Mouse (Mus musculus) megakaryocyte, embryonic 14.5 days (primary cell): ENCODE data around the gene Olfr726. TPM values are rescaled to one million over a fixed set of nuclear protein-coding genes. Genes with fewer than 3 reads are reported as not detected.

Source experiments
- H3K27me3 ChIP-seq: replicated peaks from 2 replicates; pipeline ENCODE3; 2012; ENCODE audit warnings: inconsistent platforms
- H3K36me3 ChIP-seq: replicated peaks from 2 replicates; pipeline ENCODE3; 2012; ENCODE audit warnings: low read length, inconsistent platforms, mixed read lengths
- H3K4me1 ChIP-seq: 2 replicates; pipeline ENCODE4 v1.6.1; 2012; ENCODE audit warnings: inconsistent platforms
- H3K4me3 ChIP-seq: replicated peaks from 2 replicates; pipeline ENCODE3; 2012; ENCODE audit warnings: moderate library complexity, mild to moderate bottlenecking, inconsistent platforms
- H3K9me3 ChIP-seq: 2 replicates; pipeline ENCODE4 v1.6.1; 2012; ENCODE audit warnings: inconsistent platforms
- FLI1 ChIP-seq: IDR thresholded peaks from 2 replicates; pipeline ENCODE4 v1.6.1; 2012; ENCODE audit warnings: low read length, inconsistent platforms, mixed read lengths
- GATA1 ChIP-seq: IDR thresholded peaks from 3 replicates; pipeline ENCODE4 v1.6.1; 2012; ENCODE audit warnings: mixed read lengths, low read length, inconsistent platforms, borderline replicate concordance
- polyA plus RNA-seq: library from polyadenylated mRNA; stranded (reverse); fragments of >175 nt; gene quantifications from 2 replicates; pipeline ENCODE4 v1.2.3, GENCODE M21; 2012; ENCODE audit warnings: low replicate concordance; ENCODE audit not compliant: insufficient read depth

Gene Olfr726
- not detected in 2 replicates for polyA plus RNA-seq

DNA sequence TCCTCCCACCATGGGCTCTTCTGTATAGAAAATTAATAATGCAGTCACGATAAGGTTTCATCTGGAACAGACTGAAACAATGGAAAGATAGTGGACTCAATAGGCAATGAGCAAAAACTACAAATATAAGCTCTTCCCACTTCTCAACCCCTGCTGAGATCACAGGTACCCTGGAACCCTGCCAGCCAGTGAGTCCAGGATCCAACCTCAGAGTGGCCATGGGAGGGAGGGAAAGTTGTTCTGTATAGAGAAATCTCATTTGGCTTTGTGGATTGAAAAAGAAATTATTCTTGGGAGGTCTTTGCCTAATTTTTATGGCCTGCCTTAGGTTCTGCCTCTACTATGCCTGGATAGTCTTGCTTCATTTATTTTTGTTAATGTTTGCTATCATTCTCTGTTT is at the start of gene Olfr726:
Olfr726 (minus strand) TSS at position 101 of the 400 bp plus-strand sequence.
- Histone ChIP-seq H3K4me1 (no peaks in the 10 kb centered on the region), H3K9me3 (no peaks in the 10 kb centered on the region), H3K36me3 (no peaks in the 10 kb centered on the region), H3K27me3 (no peaks in the 10 kb centered on the region), H3K4me3 (no peak within 1 kb of the TSS)
- TF ChIP-seq GATA1 (no peak), FLI1 (no peak)

GRCm38 (mm10) chr14:50122886-50123285 is 32.1 kb upstream of the Olfr726 start, which contains the start of gene Olfr727:
Olfr727 (plus strand) TSS chr14:50123186.
- H3K9me3 ChIP-seq = no peaks in the 10 kb centered on the region
- TF ChIP-seq FLI1 = no peak
- no peak for TF ChIP-seq GATA1
- no peak within 1 kb of the TSS for H3K4me3 ChIP-seq
- no peaks in the 10 kb centered on the region for H3K4me1 ChIP-seq
- H3K36me3 ChIP-seq = no peaks in the 10 kb centered on the region
- no peaks in the 10 kb centered on the region for H3K27me3 ChIP-seq

DNA sequence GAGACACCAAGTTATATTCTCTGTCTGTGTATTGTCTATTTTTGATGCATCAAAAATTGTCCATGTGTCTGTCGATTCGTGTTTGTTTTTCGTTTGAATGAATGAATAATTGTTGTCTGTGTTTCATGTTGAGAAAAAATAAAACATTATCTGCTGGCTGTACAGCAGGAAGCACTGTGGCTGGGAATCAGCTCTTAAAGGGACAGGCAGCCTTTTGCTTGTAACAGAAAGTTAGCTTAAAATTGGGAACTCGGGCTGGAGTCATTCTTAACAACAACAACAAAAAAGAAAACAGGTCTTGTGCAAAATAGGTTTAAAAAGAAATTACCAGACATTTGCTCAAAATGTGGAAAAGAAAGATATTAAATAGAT is 28.0 kb downstream of the Olfr726 start:
- TF ChIP-seq FLI1 (no peak), GATA1 (no peak)
- no peaks in the 10 kb centered on the region for H3K9me3 ChIP-seq
- no peaks in the 10 kb centered on the region for H3K36me3 ChIP-seq
- H3K4me1 ChIP-seq = peaks cover 15% of the 10 kb centered on the region; the same call in 1 of the 2 replicates
- H3K27me3 ChIP-seq = peaks cover 2% of the 10 kb centered on the region
- peak overlapping the region; percentile 93 for H3K4me3 ChIP-seq

GRCm38 (mm10) chr14:50061955-50062732 is 28.6 kb downstream of the Olfr726 start:
- TF ChIP-seq GATA1 = no peak
- no peaks in the 10 kb centered on the region for H3K9me3 ChIP-seq
- peaks cover 15% of the 10 kb centered on the region; the same call in 1 of the 2 replicates for H3K4me1 ChIP-seq
- H3K36me3 ChIP-seq = no peaks in the 10 kb centered on the region
- H3K27me3 ChIP-seq = peaks cover 2% of the 10 kb centered on the region
- H3K4me3 ChIP-seq = peak overlapping the region; percentile 93

DNA sequence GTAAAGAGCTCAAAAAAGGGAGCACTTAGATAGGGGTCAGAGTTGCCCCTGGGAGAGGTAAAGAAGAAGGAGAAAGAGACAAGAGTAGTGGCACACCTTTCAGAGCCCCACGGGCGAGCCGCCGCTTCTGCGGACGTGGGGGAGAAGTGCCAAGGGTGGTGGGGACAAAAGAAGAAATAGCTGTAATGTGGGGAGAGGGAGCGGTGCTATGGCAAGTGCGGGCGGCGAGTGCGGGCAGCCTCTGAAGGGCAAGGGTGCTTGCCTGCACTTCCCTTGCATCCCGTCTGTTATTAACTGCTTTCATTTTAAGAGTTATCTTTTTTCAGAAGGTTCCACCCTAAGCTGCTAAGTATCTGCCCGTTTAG is 29.2 kb downstream of the Olfr726 start:
- TF ChIP-seq FLI1 (no peak), GATA1 (no peak)
- peak overlapping the region; percentile 93 for H3K4me3 ChIP-seq

GRCm38 (mm10) chr14:50061179-50061578 is 29.6 kb downstream of the Olfr726 start:
- no peaks in the 10 kb centered on the region for H3K9me3 ChIP-seq
- TF ChIP-seq FLI1 = no peak
- TF ChIP-seq GATA1 = no peak
- peaks cover 15% of the 10 kb centered on the region; the same call in 1 of the 2 replicates for H3K4me1 ChIP-seq
- no peaks in the 10 kb centered on the region for H3K36me3 ChIP-seq
- H3K27me3 ChIP-seq = peaks cover 2% of the 10 kb centered on the region
- H3K4me3 ChIP-seq = no peak overlapping the region

More for the DNA sequence above, 29.2 kb downstream of the Olfr726 start:
- H3K9me3 ChIP-seq = no peaks in the 10 kb centered on the region
- no peaks in the 10 kb centered on the region for H3K36me3 ChIP-seq
- peaks cover 15% of the 10 kb centered on the region; the same call in 1 of the 2 replicates for H3K4me1 ChIP-seq
- H3K27me3 ChIP-seq = peaks cover 2% of the 10 kb centered on the region

GRCm38 (mm10) chr14:50040275-50040674 is 50.5 kb downstream of the Olfr726 start, which contains the start of gene Olfr725:
Olfr725 (minus strand) TSS chr14:50040375.
- Histone ChIP-seq H3K27me3 (no peaks in the 10 kb centered on the region), H3K36me3 (no peaks in the 10 kb centered on the region), H3K4me1 (no peaks in the 10 kb centered on the region), H3K9me3 (no peaks in the 10 kb centered on the region), H3K4me3 (no peak within 1 kb of the TSS)
- TF ChIP-seq FLI1 (no peak), GATA1 (no peak)

Other genes with a start within 250 kb of the Olfr726 start
- gene Olfr722, start 189.0 kb downstream of the Olfr726 start, polyA plus RNA-seq = not detected in 2 replicates
- not detected in 2 replicates for gene Olfr723, start 159.2 kb downstream of the Olfr726 start, polyA plus RNA-seq
- not detected in 2 replicates for gene Olfr724, start 127.7 kb downstream of the Olfr726 start, polyA plus RNA-seq
- gene Olfr725, start 50.6 kb downstream of the Olfr726 start, polyA plus RNA-seq = not detected in 2 replicates
- gene Olfr727, start 32.2 kb upstream of the Olfr726 start, polyA plus RNA-seq = not detected in 2 replicates
- gene Olfr728, start 51.7 kb upstream of the Olfr726 start, polyA plus RNA-seq = not detected in 2 replicates
- gene Olfr729, start 62.0 kb upstream of the Olfr726 start, polyA plus RNA-seq = not detected in 2 replicates
- not detected in 2 replicates for gene Olfr730, start 97.2 kb upstream of the Olfr726 start, polyA plus RNA-seq
- 2.5 TPM in 1 of 2 replicates, not detected in the other for gene Olfr731, start 150.9 kb upstream of the Olfr726 start, polyA plus RNA-seq
- gene Olfr732, start 193.3 kb upstream of the Olfr726 start, polyA plus RNA-seq = not detected in 2 replicates
- not detected in 2 replicates for gene Olfr733, start 210.6 kb upstream of the Olfr726 start, polyA plus RNA-seq
- not detected in 2 replicates for gene Olfr734, start 235.8 kb upstream of the Olfr726 start, polyA plus RNA-seq